Mouse (Mus musculus) CH12.LX (cell line): ENCODE results near the gene Mrpl55. TPM values are rescaled to one million over a fixed set of nuclear protein-coding genes. Genes with fewer than 3 reads are reported as not detected.
A peak's percentile ranks its signal among the peaks of the same experiment; 100 is the strongest.

Experiments used
- DNase-seq: peaks from one replicate; pipeline ENCODE4 v3.0.0-alpha.2; 2013; ENCODE audit errors: extremely low read depth
- H3K27ac ChIP-seq: 2 replicates; pipeline ENCODE4 v1.5.1; 2012; ENCODE audit warnings: low read depth, mild to moderate bottlenecking, control low read depth, moderate library complexity; ENCODE audit not compliant: insufficient read depth
- H3K27me3 ChIP-seq: replicated peaks from 2 replicates; pipeline ENCODE3; 2012; ENCODE audit warnings: inconsistent platforms
- H3K36me3 ChIP-seq, 2 experiments: replicated peaks in 1 of 2; 2 replicates each; pipeline versions ENCODE3 to v1.6.1; 2012; ENCODE audit warnings: inconsistent platforms in 1 of 2, low read length in 1 of 2, mild to moderate bottlenecking in 1 of 2, mixed read lengths in 1 of 2, moderate library complexity in 1 of 2; ENCODE audit not compliant: control insufficient read depth in 1 of 2, insufficient read depth in 1 of 2
- H3K4me1 ChIP-seq, 2 experiments: 2 replicates each; pipeline ENCODE4 v1.6.1; 2012; ENCODE audit warnings: inconsistent platforms in 1 of 2, moderate library complexity in 1 of 2; ENCODE audit not compliant: insufficient read depth in 2 of 2, control insufficient read depth in 1 of 2
- H3K4me2 ChIP-seq: 2 replicates; pipeline ENCODE4 v1.6.1; 2012; ENCODE audit warnings: low read depth, mild to moderate bottlenecking, control low read depth; ENCODE audit not compliant: poor library complexity, insufficient read depth, severe bottlenecking
- H3K4me3 ChIP-seq, 3 experiments: fragments of 150-350 bp in 1 of 3; sonication (generic) in 1 of 3; replicated peaks in 1 of 3; 2 replicates each; pipeline versions ENCODE3 to v1.5.1; 2011 to 2012; ENCODE audit warnings: low read depth in 2 of 3, low read length in 2 of 3, mild to moderate bottlenecking in 2 of 3, moderate library complexity in 2 of 3, control low read depth in 1 of 3, improper control_type of control experiment in 1 of 3, inconsistent platforms in 1 of 3, mixed read lengths in 1 of 3; ENCODE audit not compliant: poor library complexity in 1 of 3
- H3K79me2 ChIP-seq: replicated peaks from 2 replicates; pipeline ENCODE4 v1.6.1; 2012; ENCODE audit warnings: mild to moderate bottlenecking, moderate library complexity; ENCODE audit not compliant: control insufficient read depth, poor library complexity, insufficient read depth, severe bottlenecking; ENCODE audit errors: extremely low read depth
- H3K9ac ChIP-seq: 2 replicates; pipeline ENCODE4 v1.6.1; 2012; ENCODE audit warnings: low read depth, mild to moderate bottlenecking, control low read depth, moderate library complexity; ENCODE audit not compliant: insufficient read depth
- H3K9me3 ChIP-seq: replicated peaks from 2 replicates; pipeline ENCODE3; 2012; ENCODE audit warnings: low read length, inconsistent platforms, mixed read lengths
- BHLHE40 ChIP-seq: IDR thresholded peaks from 2 replicates; pipeline ENCODE4 v1.6.1; 2011; ENCODE audit warnings: mild to moderate bottlenecking, low read depth, low read length, improper control_type of control experiment
- CHD1 ChIP-seq: IDR thresholded peaks from 2 replicates; pipeline ENCODE4 v1.6.1; 2012; ENCODE audit warnings: low read depth, low read length, improper control_type of control experiment, inconsistent platforms
- CHD2 ChIP-seq: IDR thresholded peaks from 2 replicates; pipeline ENCODE4 v1.6.1; 2011; ENCODE audit warnings: low read length, improper control_type of control experiment
- ELF1 ChIP-seq: IDR thresholded peaks from 2 replicates; pipeline ENCODE4 v1.6.1; 2014; ENCODE audit warnings: low read depth, mild to moderate bottlenecking, inconsistent platforms, low read length, improper control_type of control experiment
- ETS1 ChIP-seq: conservative IDR thresholded peaks from 2 replicates; pipeline ENCODE4 v1.6.1; 2012; ENCODE audit warnings: low read depth, mild to moderate bottlenecking, inconsistent platforms, low read length, improper control_type of control experiment, moderate library complexity
- IRF4 ChIP-seq: IDR thresholded peaks from 2 replicates; pipeline ENCODE4 v1.6.1; 2014; ENCODE audit warnings: low read depth, mild to moderate bottlenecking, inconsistent platforms, low read length, improper control_type of control experiment
- JUN ChIP-seq: IDR thresholded peaks from 2 replicates; pipeline ENCODE4 v1.6.1; 2011; ENCODE audit warnings: low read depth, mild to moderate bottlenecking, low read length, improper control_type of control experiment, moderate library complexity; ENCODE audit not compliant: insufficient read depth
- MAFK ChIP-seq: IDR thresholded peaks from 2 replicates; pipeline ENCODE4 v1.6.1; 2011; ENCODE audit warnings: low read length, improper control_type of control experiment; ENCODE audit not compliant: insufficient replicate concordance
- MAZ ChIP-seq: IDR thresholded peaks from 2 replicates; pipeline ENCODE4 v1.6.1; 2012; ENCODE audit warnings: low read depth, mild to moderate bottlenecking, inconsistent platforms, low read length, improper control_type of control experiment, moderate library complexity
- MXI1 ChIP-seq: IDR thresholded peaks from 2 replicates; pipeline ENCODE4 v1.6.1; 2011; ENCODE audit warnings: mild to moderate bottlenecking, low read depth, low read length, improper control_type of control experiment
- POLR2A ChIP-seq: IDR thresholded peaks from 2 replicates; pipeline ENCODE4 v1.6.1; 2011; ENCODE audit warnings: low read depth, mild to moderate bottlenecking, improper control_type of control experiment, low read length
- POLR2AphosphoS2 ChIP-seq: IDR thresholded peaks from 2 replicates; pipeline ENCODE4 v1.6.1; 2011; ENCODE audit warnings: low read depth, low read length, improper control_type of control experiment
- RAD21 ChIP-seq: IDR thresholded peaks from 2 replicates; pipeline ENCODE4 v1.6.1; 2011; ENCODE audit warnings: low read depth, mild to moderate bottlenecking, low read length, improper control_type of control experiment, moderate library complexity
- SIN3A ChIP-seq: IDR thresholded peaks from 2 replicates; pipeline ENCODE4 v1.6.1; 2012; ENCODE audit warnings: low read length, improper control_type of control experiment, inconsistent platforms
- TCF12 ChIP-seq: IDR thresholded peaks from 2 replicates; pipeline ENCODE4 v1.6.1; 2014; ENCODE audit warnings: low read depth, mild to moderate bottlenecking, inconsistent platforms, low read length, improper control_type of control experiment
- UBTF ChIP-seq: IDR thresholded peaks from 2 replicates; pipeline ENCODE4 v1.6.1; 2012; ENCODE audit warnings: low read depth, mild to moderate bottlenecking, inconsistent platforms, low read length, improper control_type of control experiment, moderate library complexity
- USF2 ChIP-seq: conservative IDR thresholded peaks from 2 replicates; pipeline ENCODE4 v1.6.1; 2011; ENCODE audit warnings: low read depth, low read length, improper control_type of control experiment
- ZC3H11A ChIP-seq: IDR thresholded peaks from 2 replicates; pipeline ENCODE4 v1.6.1; 2012; ENCODE audit warnings: low read depth, mild to moderate bottlenecking, inconsistent platforms, low read length, improper control_type of control experiment
- ZKSCAN1 ChIP-seq: IDR thresholded peaks from 2 replicates; pipeline ENCODE4 v1.6.1; 2012; ENCODE audit warnings: low read depth, inconsistent platforms, low read length, improper control_type of control experiment, borderline replicate concordance
- ZMIZ1 ChIP-seq: IDR thresholded peaks from 2 replicates; pipeline ENCODE4 v1.6.1; 2012; ENCODE audit warnings: low read depth, mild to moderate bottlenecking, inconsistent platforms, low read length, improper control_type of control experiment
- ZNF384 ChIP-seq: IDR thresholded peaks from 2 replicates; pipeline ENCODE4 v1.6.1; 2012; ENCODE audit warnings: low read depth, low read length, improper control_type of control experiment, inconsistent platforms
- dilution Hi-C: fragments of 300-500 bp; cut with MboI; formaldehyde crosslinking; loops from 2 replicates; pipeline ENCODE4 v1.14.3; 2020; ENCODE audit warnings: low sequenced_read_pairs; ENCODE audit not compliant: extremely low pct_unique_long_range_greater_than_20kb, extremely low pct_ligation_motif_present
- in situ Hi-C: fragments of 300-500 bp; cut with MboI; formaldehyde crosslinking; loops from 3 replicates; pipeline ENCODE4 v1.14.3; 2019; ENCODE audit warnings: low sequenced_read_pairs, low pct_ligation_motif_present, low pct_unique_long_range_greater_than_20kb, mixed read lengths
- polyA plus RNA-seq: library from polyadenylated mRNA; unstranded; fragments of >175 nt; gene quantifications from 2 replicates; pipeline ENCODE4 v1.2.1, GENCODE M21; 2012; ENCODE audit warnings: low read depth; ENCODE audit not compliant: insufficient read length
- total RNA-seq, 2 experiments: library from RNA; depleted of rRNA; stranded (reverse); fragments of 300-350 nt in 1 of 2; fragments of >200 nt in 1 of 2; gene quantifications; 2 replicates each; pipeline ENCODE4 v1.2.3; 2012 to 2014

Mrpl55 gene
- total and polyA plus RNA-seq, 3 experiments = 74.4 to 92.9 (median 88.2) TPM

DNA sequence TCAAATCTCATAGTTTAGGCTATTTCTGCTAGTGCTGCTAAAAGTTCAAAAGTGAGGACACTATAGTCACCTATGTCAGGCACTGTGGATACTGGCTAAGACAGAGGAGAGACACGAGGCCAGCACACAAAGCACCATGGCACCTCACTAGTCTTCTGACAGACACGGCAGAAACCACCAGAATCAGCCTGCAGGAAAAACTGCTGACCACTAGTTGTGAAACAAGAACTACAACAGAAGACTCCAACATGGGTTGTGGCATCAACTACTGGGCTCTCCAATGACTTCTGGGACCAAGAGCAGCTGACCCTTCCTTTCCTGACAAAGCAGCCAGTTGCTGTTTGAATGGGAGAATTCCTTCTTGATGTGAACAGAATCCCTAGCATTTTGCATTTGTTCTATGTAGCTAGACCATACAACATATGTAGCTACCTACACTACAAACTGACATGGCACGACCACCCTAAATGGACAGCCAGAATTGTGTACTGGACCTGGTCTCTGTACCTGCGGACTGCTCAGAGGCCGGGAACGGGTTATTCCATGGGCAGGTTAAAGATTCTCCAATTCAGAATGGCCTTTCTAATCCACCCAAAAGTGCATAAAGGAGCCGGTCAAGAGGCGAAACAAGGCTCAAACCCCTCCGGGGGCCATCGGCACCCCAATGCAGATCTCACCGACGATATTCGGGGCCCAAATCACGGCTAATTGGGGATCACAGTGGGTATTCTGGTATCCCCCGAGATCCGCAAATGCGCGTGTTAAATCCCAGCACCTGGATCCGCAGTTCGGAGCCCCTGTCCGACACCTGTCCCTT lies 24.7 kb downstream of the Mrpl55 start:
- H3K27me3 ChIP-seq = no peaks in the 10 kb centered on the region
- no peaks in the 10 kb centered on the region for H3K9me3 ChIP-seq
- H3K9ac ChIP-seq = peak overlapping the region; percentile 99
- H3K36me3 ChIP-seq = peaks cover 4 to 33% of the 10 kb centered on the region in 2 experiments
- DNase-seq = peak; percentile 46
- H3K4me2 ChIP-seq = peak overlapping the region; percentile 80
- in situ Hi-C loops = no loop called here
- H3K27ac ChIP-seq = peak overlapping the region; percentile 89
- H3K4me1 ChIP-seq = peaks cover 17 to 65% of the 10 kb centered on the region in 2 experiments
- H3K79me2 ChIP-seq = peaks cover 59% of the 10 kb centered on the region
- TF ChIP-seq POLR2AphosphoS2 = 0 out of 2 replicates have a peak, but pooled peaks have one; percentile 31
- TF ChIP-seq IRF4 = no peak
- peak; percentile 35 for TF ChIP-seq SIN3A
- peak overlapping the region; percentile 89 to 98 (median 91) for H3K4me3 ChIP-seq
- dilution Hi-C loops = no loop called here

DNA sequence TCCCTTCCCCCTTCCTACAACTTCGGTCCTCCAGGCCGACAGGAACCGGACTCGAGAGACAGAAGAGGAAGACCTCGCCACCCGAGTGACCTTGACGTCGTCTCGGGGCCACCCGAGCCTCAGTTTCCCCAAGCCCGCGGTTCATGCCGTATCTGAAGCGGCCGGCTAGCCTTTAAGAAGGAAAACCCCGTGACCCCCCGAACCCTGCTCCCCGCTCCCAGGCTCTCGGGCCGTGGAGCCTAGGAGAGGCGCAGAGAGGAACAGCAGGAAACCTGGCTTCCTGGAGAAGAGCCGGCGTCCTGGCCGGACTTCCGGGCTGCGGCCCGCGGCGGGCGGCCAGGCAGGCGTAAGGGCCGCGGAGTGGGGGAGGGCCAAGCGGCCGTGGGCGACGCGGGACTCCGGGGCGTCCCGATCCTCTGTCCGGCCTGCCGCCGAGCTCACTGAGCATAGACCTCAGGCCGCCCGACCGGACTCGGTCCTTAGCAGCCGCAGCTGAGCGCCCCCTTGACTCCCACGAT lies 25.4 kb downstream of the Mrpl55 start:
- peak; percentile 53; the same call in 1 of the 2 replicates for TF ChIP-seq CHD1
- peak; percentile 40; the same call in 1 of the 2 replicates for TF ChIP-seq CHD2
- TF ChIP-seq JUN = no peak
- no peak; the same call in 1 of the 2 replicates for TF ChIP-seq MXI1
- peak; percentile 8; the same call in 1 of the 2 replicates for TF ChIP-seq ELF1

DNA sequence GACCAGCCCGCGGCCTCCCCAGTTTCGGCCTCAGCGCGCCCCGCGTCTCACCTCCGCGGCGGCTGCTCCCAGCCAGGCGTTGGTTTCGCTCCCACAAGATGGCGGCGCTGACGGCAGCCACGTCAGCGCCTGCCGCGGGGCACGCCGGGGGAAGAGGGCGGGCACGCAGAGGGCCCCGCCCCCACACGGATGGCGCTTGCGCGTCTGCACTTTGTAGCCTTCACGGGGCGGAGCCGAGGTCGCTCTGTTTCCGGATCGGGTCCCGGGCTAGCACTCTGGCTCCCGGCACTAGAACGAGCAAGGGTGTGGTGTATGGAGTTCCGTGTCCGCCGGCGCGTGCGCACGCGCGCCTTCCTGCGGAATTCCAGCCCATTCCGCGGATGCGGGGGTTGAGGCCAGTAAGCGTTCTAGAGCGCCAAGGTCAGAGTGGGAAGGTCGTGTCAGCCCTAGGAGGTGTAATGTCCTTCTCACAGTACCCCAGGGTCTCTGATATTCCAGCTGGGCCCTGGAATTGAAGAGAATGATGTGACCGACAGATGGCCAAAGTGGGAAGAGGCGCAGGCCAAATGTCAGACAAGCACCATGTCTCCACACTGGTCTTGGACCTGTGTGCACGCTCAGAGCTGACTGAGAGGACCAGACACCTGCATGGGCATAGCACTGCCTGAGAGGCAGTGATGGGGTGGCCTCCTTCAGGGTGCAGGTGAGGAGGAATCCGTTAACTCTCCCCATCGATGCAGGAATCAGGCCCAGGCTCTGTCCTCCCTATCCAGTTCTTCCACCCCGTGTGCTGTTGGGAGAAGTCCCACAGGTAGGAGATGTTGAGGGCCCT lies 26.1 kb downstream of the Mrpl55 start, which contains the start of gene Arf1:
Gene Arf1 (minus strand): TSS at position 149 of the 832 bp plus-strand sequence.
- peak within 1 kb of the TSS; percentile 99 for H3K9ac ChIP-seq
- H3K27ac ChIP-seq = peak within 1 kb of the TSS; percentile 89
- peak within 1 kb of the TSS; percentile 80 for H3K4me2 ChIP-seq
- peaks cover 9 to 52% of the 10 kb centered on the region in 2 experiments for H3K4me1 ChIP-seq
- H3K79me2 ChIP-seq = peaks cover 45% of the 10 kb centered on the region
- peak; percentile 97 for DNase-seq
- in situ Hi-C loops = no loop called here
- H3K9me3 ChIP-seq = no peaks in the 10 kb centered on the region
- dilution Hi-C loops = no loop called here
- H3K4me3 ChIP-seq = peak within 1 kb of the TSS; percentile 89 to 98 (median 91)
- peaks cover 4 to 21% of the 10 kb centered on the region in 2 experiments for H3K36me3 ChIP-seq
- H3K27me3 ChIP-seq = no peaks in the 10 kb centered on the region
- no peak for TF ChIP-seq RAD21
- TF ChIP-seq ZNF384 = 0 out of 2 replicates have a peak, but pooled peaks have one; percentile 8
- TF ChIP-seq POLR2A = peak; percentile 98
- no peak for TF ChIP-seq ZC3H11A
- no peak for TF ChIP-seq MAZ
- TF ChIP-seq UBTF = peak; percentile 87; the same call in 1 of the 2 replicates
- no peak for TF ChIP-seq ZKSCAN1
- TF ChIP-seq CHD1 = no peak
- TF ChIP-seq ETS1 = no peak
- peak; percentile 95 for TF ChIP-seq ZMIZ1
- peak; percentile 41; the same call in 1 of the 2 replicates for TF ChIP-seq MAFK
- TF ChIP-seq USF2 = no peak
- peak; percentile 85 for TF ChIP-seq BHLHE40
- peak; percentile 96 for TF ChIP-seq TCF12

More for the DNA sequence above, 25.4 kb downstream of the Mrpl55 start:
- dilution Hi-C loops = no loop called here
- no peaks in the 10 kb centered on the region for H3K9me3 ChIP-seq
- peaks cover 12 to 59% of the 10 kb centered on the region in 2 experiments for H3K4me1 ChIP-seq
- H3K27me3 ChIP-seq = no peaks in the 10 kb centered on the region
- in situ Hi-C loops = no loop called here
- peak overlapping the region; percentile 89 to 98 (median 91) for H3K4me3 ChIP-seq
- peak overlapping the region; percentile 99 for H3K9ac ChIP-seq
- peaks cover 52% of the 10 kb centered on the region for H3K79me2 ChIP-seq
- H3K36me3 ChIP-seq = peaks cover 4 to 28% of the 10 kb centered on the region in 2 experiments
- peak; percentile 29 for DNase-seq
- H3K4me2 ChIP-seq = no peak overlapping the region; the same call in 1 of the 2 replicates
- peak overlapping the region; percentile 89 for H3K27ac ChIP-seq
